Mouse (Mus musculus) c-Kit-positive CD71-positive TER-119-negative erythroid progenitor cells, embryonic 14.5 days (primary cell): ENCODE data around the gene Armc3.

Experiments used
- DNase-seq: peaks from one replicate; pipeline ENCODE4 v3.0.0-alpha.2; 2013; ENCODE audit warnings: low read depth

Armc3 gene

GRCm38 (mm10) chr2:19351615-19352253, 152.6 kb downstream of the Armc3 start:
- no peak for DNase-seq

- DNase-seq, result no peak
These were observed 154.1 kb downstream of the Armc3 start for GRCm38 (mm10) chr2:19353158-19353557.
